Mouse (Mus musculus) lung, embryonic 16.5 days (tissue): ENCODE results near the gene Prr12. TPM values are rescaled to one million over a fixed set of nuclear protein-coding genes. Genes with fewer than 3 reads are reported as not detected.

Experiments
- ATAC-seq: fragments of 200-750 bp; cut with Nextera tagmentation; 2 replicates; pipeline ENCODE4 v1.8.0; 2017; ENCODE audit warnings: low read depth, mild to moderate bottlenecking, moderate library complexity
- H3K27ac ChIP-seq: fragments of 300-500 bp; sonication (generic); 2 replicates; pipeline ENCODE4 v1.5.1; 2014; ENCODE audit warnings: mild to moderate bottlenecking, control low read depth, low read length
- H3K27me3 ChIP-seq: fragments of 300-500 bp; sonication (generic); 2 replicates; pipeline ENCODE4 v1.6.1; 2014; ENCODE audit warnings: low read depth, low read length, mixed read lengths; ENCODE audit not compliant: control insufficient read depth, insufficient read depth
- H3K36me3 ChIP-seq: fragments of 300-500 bp; sonication (generic); 2 replicates; pipeline ENCODE4 v1.6.1; 2014; ENCODE audit warnings: low read length; ENCODE audit not compliant: control insufficient read depth, insufficient read depth
- H3K4me1 ChIP-seq: fragments of 300-500 bp; sonication (generic); replicated peaks from 2 replicates; pipeline ENCODE4 v1.6.1; 2014; ENCODE audit warnings: low read length, mixed read lengths; ENCODE audit not compliant: control insufficient read depth, insufficient read depth
- H3K4me2 ChIP-seq: fragments of 300-500 bp; sonication (generic); 2 replicates; pipeline ENCODE4 v1.6.1; 2014; ENCODE audit warnings: low read depth, low read length, control low read depth
- H3K4me3 ChIP-seq: fragments of 300-500 bp; sonication (generic); 2 replicates; pipeline ENCODE4 v1.5.1; 2014; ENCODE audit warnings: mild to moderate bottlenecking, low read length, control low read depth
- H3K9ac ChIP-seq: fragments of 300-500 bp; sonication (generic); 2 replicates; pipeline ENCODE4 v1.6.1; 2014; ENCODE audit warnings: low read length, control low read depth
- H3K9me3 ChIP-seq: fragments of 300-500 bp; sonication (generic); 2 replicates; pipeline ENCODE4 v1.6.1; 2016; ENCODE audit warnings: low read length; ENCODE audit not compliant: control insufficient read depth
- WGBS: fragments of 180-500 bp; shearing (Covaris S2); extraction: QIAGEN DNeasy Blood & Tissue Kit; methylation state at CpG from one replicate; pipeline ENCODE4 v1.1.7; 2014; 5-methylcytosine and 5-hydroxymethylcytosine counted together
- polyA plus RNA-seq: library from polyadenylated mRNA; unstranded; fragments of >200 nt; fragmentation: Nextera tagmentation; extraction: Ambion mirVana; gene quantifications from 2 replicates; pipeline ENCODE4 v1.2.1, GENCODE M21; 2015

The Prr12 gene
- polyA plus RNA-seq, 1 experiment from 2014 or later: 9.2 TPM

DNA sequence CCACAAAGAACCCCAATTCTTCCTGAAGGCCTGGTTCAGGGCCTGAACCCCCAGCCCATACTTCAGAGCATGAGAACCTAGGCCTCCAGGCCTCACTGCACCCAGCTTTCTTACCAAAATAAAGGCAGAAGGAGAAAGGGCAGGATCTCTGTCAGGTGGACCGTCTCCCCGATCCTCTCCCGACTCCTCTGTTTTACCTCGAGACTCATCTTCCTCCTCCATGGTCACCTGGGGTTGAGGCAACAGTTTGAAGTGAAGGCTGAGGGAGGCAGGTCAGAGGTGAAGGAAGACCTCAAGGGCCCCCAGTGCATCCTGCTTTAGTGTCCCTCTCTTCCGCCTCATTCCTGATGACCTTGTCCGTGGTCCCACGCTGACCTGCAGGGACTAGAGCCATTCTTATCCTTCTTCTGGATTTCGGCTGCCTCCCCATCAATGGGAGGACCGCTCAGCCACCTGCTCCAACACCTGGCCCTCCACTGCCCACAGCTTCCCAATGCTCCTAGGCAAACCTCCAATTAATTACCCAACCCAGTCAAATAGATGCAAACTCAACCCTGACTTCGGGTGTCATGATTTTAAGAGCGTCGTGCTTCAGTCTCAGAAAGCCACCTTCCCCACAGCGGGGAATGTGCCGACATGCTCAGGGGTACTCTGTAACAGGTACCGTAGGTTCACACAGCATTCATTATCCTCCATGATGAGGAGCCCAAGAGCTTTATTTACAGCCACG is 39.1 kb downstream of the Prr12 start:
- WGBS: 94% methylated on average over 16 of the region's 16 CpGs
- ATAC-seq: no peak

GRCm38 (mm10) chr7:45012824-45013223 is 39.9 kb downstream of the Prr12 start:
- Histone ChIP-seq H3K27ac (no peak overlapping the region), H3K4me3 (no peak overlapping the region), H3K36me3 (peaks cover 36% of the 10 kb centered on the region), H3K4me2 (no peak overlapping the region), H3K9ac (no peak overlapping the region), H3K9me3 (no peaks in the 10 kb centered on the region), H3K27me3 (no peaks in the 10 kb centered on the region), H3K4me1 (peaks cover 10% of the 10 kb centered on the region)
- no peak for ATAC-seq
- WGBS: 77% methylated on average over 4 of the region's 4 CpGs

More for the DNA sequence above, 39.1 kb downstream of the Prr12 start:
- H3K27me3 ChIP-seq: no peaks in the 10 kb centered on the region
- no peak overlapping the region for H3K4me3 ChIP-seq
- H3K4me2 ChIP-seq: no peak overlapping the region
- H3K36me3 ChIP-seq: peaks cover 29% of the 10 kb centered on the region
- H3K4me1 ChIP-seq: peaks cover 13% of the 10 kb centered on the region
- H3K27ac ChIP-seq: no peak overlapping the region
- no peak overlapping the region for H3K9ac ChIP-seq
- H3K9me3 ChIP-seq: no peaks in the 10 kb centered on the region

DNA sequence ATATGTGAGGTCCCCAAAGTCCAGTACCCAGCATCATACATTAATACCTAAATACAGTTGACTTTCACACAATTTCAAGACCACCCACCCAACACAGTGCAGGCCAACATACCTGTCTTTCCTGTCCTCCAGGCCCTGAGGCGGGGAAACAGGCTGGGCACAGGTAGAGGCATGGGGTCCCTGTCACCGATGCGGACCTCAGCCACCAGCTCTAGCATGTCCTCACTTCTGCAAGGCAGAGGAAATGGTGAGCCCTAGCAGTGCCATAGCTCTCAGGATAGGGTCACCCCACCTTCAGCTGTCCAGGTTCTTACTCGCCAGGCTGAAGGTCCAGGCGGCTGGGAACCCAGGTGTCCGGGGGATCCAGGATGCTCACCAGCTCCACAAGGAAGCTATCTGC is 40.7 kb downstream of the Prr12 start:
- H3K4me2 ChIP-seq: no peak overlapping the region
- WGBS: 94% methylated on average over 6 of the region's 6 CpGs
- H3K36me3 ChIP-seq: peaks cover 44% of the 10 kb centered on the region
- H3K9me3 ChIP-seq: no peaks in the 10 kb centered on the region
- no peak overlapping the region for H3K27ac ChIP-seq
- H3K9ac ChIP-seq: no peak overlapping the region
- no peaks in the 10 kb centered on the region for H3K27me3 ChIP-seq
- H3K4me1 ChIP-seq: peaks cover 10% of the 10 kb centered on the region
- no peak for ATAC-seq
- H3K4me3 ChIP-seq: no peak overlapping the region

- 87% methylated on average over 19 of the region's 19 CpGs for WGBS
- Histone ChIP-seq H3K27me3 (no peaks in the 10 kb centered on the region), H3K36me3 (peaks cover 72% of the 10 kb centered on the region), H3K4me3 (no peak overlapping the region), H3K9me3 (no peaks in the 10 kb centered on the region), H3K4me2 (no peak overlapping the region), H3K27ac (no peak overlapping the region), H3K4me1 (no peaks in the 10 kb centered on the region), H3K9ac (no peak overlapping the region)
- no peak for ATAC-seq
These were observed 44.3 kb downstream of the Prr12 start for GRCm38 (mm10) chr7:45008411-45008810.

DNA sequence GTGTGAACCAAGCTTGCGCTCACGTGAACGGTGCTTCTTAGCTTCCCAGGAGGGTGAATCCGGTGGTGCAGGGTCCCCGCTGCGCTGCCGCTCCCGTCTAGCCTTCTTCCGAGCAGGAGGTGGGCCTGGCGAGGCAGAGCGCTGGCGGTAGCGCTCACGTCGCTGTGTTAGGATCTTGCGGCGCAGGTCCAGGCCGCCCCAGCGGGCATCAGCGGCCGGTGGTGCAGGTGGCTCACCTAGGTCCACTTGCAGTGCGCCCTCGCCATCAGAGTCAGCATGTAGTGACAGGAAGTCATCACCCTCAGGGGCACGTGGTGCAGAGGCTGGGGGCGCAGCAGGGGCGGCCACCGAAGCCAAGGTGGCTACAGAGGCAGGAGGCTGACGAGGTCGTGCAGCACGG is 44.8 kb downstream of the Prr12 start:
- Histone ChIP-seq H3K4me1 (no peaks in the 10 kb centered on the region), H3K27me3 (no peaks in the 10 kb centered on the region), H3K9ac (no peak overlapping the region), H3K27ac (no peak overlapping the region), H3K4me3 (no peak overlapping the region), H3K9me3 (no peaks in the 10 kb centered on the region), H3K4me2 (no peak overlapping the region), H3K36me3 (peaks cover 78% of the 10 kb centered on the region)
- no peak for ATAC-seq
- WGBS: 93% methylated on average over 30 of the region's 30 CpGs

DNA sequence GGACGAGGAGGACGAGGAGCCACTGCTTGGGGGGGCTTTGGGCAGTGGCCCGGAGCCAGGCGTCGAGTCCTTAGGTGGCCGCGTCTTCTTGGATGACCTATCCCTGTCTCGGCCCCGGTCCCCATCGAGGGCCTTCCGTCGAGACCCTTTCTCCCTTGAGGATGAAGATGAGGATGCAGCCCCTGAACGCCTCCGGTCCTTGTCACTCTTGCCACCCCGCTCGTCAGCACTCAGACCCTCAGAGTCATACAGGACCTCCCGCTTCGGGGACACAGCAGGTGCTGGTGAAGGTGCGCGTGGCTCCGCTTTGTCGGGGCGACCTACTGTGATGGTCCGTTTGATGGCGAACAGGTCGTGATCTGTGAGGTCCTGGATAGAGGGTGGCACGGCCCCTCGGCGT is 45.5 kb downstream of the Prr12 start:
- H3K9me3 ChIP-seq: no peaks in the 10 kb centered on the region
- no peak overlapping the region for H3K9ac ChIP-seq
- H3K36me3 ChIP-seq: peaks cover 78% of the 10 kb centered on the region
- 91% methylated on average over 29 of the region's 29 CpGs for WGBS
- ATAC-seq: no peak
- no peaks in the 10 kb centered on the region for H3K4me1 ChIP-seq
- H3K4me2 ChIP-seq: no peak overlapping the region
- no peak overlapping the region for H3K27ac ChIP-seq
- no peak overlapping the region for H3K4me3 ChIP-seq
- no peaks in the 10 kb centered on the region for H3K27me3 ChIP-seq

GRCm38 (mm10) chr7:45006503-45006902 is 46.2 kb downstream of the Prr12 start:
- Histone ChIP-seq H3K4me3 (no peak overlapping the region), H3K27ac (no peak overlapping the region), H3K4me1 (no peaks in the 10 kb centered on the region), H3K9ac (no peak overlapping the region), H3K27me3 (no peaks in the 10 kb centered on the region), H3K36me3 (peaks cover 76% of the 10 kb centered on the region), H3K9me3 (no peaks in the 10 kb centered on the region), H3K4me2 (no peak overlapping the region)
- no peak for ATAC-seq
- WGBS: 91% methylated on average over 12 of the region's 12 CpGs

- no peak for ATAC-seq
- no peak overlapping the region for H3K9ac ChIP-seq
- 0 out of 2 replicates have a peak, but pooled peaks cover 3% of the 10 kb centered on the region for H3K4me1 ChIP-seq
- H3K27ac ChIP-seq: no peak overlapping the region
- H3K4me3 ChIP-seq: no peak overlapping the region
- no peaks in the 10 kb centered on the region for H3K9me3 ChIP-seq
- H3K27me3 ChIP-seq: no peaks in the 10 kb centered on the region
- H3K36me3 ChIP-seq: peaks cover 82% of the 10 kb centered on the region
- 72% methylated on average over 5 of the region's 6 CpGs for WGBS
- no peak overlapping the region for H3K4me2 ChIP-seq
These were observed 47.2 kb downstream of the Prr12 start for GRCm38 (mm10) chr7:45005321-45005992.

DNA sequence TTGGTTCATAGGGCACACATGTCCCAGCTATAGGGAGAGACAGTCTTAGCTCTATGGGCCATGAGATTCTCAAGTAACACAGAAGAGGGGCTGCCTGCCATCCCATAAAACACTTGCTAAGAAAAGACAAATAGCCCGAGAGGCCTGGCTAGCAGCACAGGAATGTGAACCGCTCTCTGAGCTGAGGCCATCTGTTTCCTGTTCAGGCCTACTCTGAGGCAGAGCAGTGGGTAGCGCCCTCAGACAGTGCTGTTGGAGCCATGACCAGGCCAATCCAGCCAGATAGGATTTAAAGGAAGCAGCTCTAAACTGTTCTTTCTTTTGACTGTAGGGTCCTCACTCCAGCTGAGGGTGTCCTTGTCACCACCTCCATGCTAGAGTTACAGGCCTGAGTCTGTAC is 48.1 kb downstream of the Prr12 start:
- H3K36me3 ChIP-seq: peaks cover 77% of the 10 kb centered on the region
- 47% methylated on average over 3 of the region's 3 CpGs for WGBS
- peak overlapping the region; percentile 31; the same call in 1 of the 2 replicates for H3K27ac ChIP-seq
- no peak overlapping the region for H3K9ac ChIP-seq
- H3K27me3 ChIP-seq: no peaks in the 10 kb centered on the region
- ATAC-seq: no peak
- peaks cover 10% of the 10 kb centered on the region for H3K4me1 ChIP-seq
- H3K4me2 ChIP-seq: no peak overlapping the region
- no peaks in the 10 kb centered on the region for H3K9me3 ChIP-seq
- H3K4me3 ChIP-seq: no peak overlapping the region
